Mouse (Mus musculus): ENCODE data around the gene Lsp1. TPM values are rescaled to one million over a fixed set of nuclear protein-coding genes. Genes with fewer than 3 reads are reported as not detected.

Lsp1 gene
- total and polyA plus RNA-seq, 2 experiments from 2014 or later = 5.5 to 7.9 TPM

DNA sequence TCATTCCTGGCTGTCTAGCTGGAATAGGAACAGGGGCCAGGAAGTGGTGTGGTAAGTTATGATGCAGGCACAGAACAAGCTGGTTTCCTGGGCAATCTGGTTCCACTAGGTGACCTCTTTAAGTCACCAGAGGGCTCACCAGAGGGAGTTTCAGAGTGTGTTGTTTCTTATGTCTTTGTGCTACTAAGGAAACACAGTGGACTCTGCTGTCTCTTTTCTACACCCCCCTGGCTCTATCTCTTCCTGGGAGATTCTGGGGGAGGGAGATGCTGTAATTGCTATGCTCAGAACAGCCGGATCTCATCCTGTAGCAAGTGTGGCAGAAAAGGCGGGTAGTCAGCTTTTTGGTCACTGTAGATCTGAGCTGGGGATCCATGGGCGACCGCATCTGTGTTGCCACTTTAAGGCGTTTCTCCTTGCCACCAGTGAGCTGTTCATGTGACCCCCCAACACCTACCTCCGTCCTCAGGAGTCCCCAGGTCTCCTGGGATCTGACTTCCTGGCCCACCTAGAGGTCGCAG lies 9.6 kb downstream of the Lsp1 start:
- DNase-seq (no peak), ATAC-seq (no peak)
- no peaks in the 10 kb centered on the region for H3K4me1 ChIP-seq (ENCODE audit: insufficient read depth)
- H3K36me3 ChIP-seq (ENCODE audit: insufficient read depth) = no peaks in the 10 kb centered on the region
- no peak for TF ChIP-seq CTCF (IDR thresholded peaks at IDR 0.05; ENCODE audit: low read depth)
- no peaks in the 10 kb centered on the region for H3K9me3 ChIP-seq (ENCODE audit: low read length)
- no peak overlapping the region for H3K9ac ChIP-seq
- WGBS = 92% methylated on average over 7 of the region's 7 CpGs
- no peak overlapping the region for H3K27ac ChIP-seq (ENCODE audit: low read depth, low read length)
- H3K27me3 ChIP-seq (ENCODE audit: insufficient read depth, low read length) = no peaks in the 10 kb centered on the region
- no peak overlapping the region for H3K4me3 ChIP-seq (ENCODE audit: low read depth, low read length)
- no peak overlapping the region for H3K4me2 ChIP-seq (ENCODE audit: low read depth)

DNA sequence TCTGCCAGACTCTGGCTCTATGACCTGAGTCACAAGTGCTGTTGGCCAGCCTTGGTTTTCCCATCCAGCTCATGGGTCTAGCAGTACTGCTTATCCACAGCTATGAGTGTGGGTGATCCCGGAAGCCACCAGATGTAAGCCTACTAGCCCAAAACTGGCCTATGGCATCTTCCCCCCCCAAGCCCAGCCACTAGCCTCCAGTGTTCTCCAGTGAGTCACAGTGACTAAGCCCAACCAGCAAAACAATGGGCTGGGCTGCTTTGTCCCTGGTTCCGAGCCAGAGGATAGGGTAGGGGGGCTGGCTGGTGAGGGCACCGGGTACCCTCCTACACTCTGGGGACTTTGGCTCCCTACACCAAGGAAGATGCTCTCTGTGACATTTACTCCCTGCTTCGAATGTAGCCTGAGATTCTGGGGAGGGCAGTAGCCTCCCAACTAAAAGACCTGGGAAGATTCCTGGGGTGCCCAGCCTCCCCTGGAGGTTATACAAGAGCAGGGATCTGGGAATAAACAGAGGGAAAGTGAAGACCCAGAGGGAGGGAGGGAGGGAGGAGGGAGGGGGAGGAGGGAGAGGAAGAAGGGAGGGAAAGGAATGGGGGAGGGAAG lies 10.3 kb downstream of the Lsp1 start:
- Histone ChIP-seq H3K36me3 (ENCODE audit: insufficient read depth) (no peaks in the 10 kb centered on the region), H3K9ac (no peak overlapping the region), H3K27ac (ENCODE audit: low read depth, low read length) (no peak overlapping the region), H3K9me3 (ENCODE audit: low read length) (no peaks in the 10 kb centered on the region), H3K27me3 (ENCODE audit: insufficient read depth, low read length) (no peaks in the 10 kb centered on the region), H3K4me1 (ENCODE audit: insufficient read depth) (no peaks in the 10 kb centered on the region), H3K4me2 (ENCODE audit: low read depth) (no peak overlapping the region), H3K4me3 (ENCODE audit: low read depth, low read length) (no peak overlapping the region)
- peak; percentile 88 for ATAC-seq
- DNase-seq = peak; percentile 49
- 26% methylated on average over 4 of the region's 4 CpGs for WGBS
- TF ChIP-seq CTCF (IDR thresholded peaks at IDR 0.05; ENCODE audit: low read depth) = no peak

DNA sequence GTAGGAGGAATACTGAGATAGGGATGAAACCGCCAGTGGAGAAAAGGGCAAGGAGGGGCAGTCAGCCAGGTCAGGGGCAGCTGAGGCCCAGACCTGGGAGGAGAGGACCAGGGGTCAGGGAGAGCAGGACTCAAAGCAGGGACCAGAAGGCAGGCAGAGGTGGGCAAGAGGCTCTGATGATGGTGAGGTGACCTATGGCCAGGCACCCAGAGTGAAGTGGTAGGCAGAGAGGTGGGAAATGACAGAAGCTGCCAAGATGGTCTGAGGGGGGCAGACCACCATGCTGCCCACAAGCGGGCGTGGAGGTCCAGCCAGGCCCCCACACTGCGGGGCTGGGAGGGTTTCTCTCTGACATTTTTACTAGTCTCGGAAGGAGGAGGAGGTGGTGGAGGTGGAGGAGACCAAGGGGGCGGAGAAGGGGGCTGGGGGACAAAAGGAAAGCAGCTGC lies 10.8 kb downstream of the Lsp1 start:
- no peaks in the 10 kb centered on the region for H3K4me1 ChIP-seq (ENCODE audit: insufficient read depth)
- H3K4me3 ChIP-seq (ENCODE audit: low read depth, low read length) = no peak overlapping the region
- no peaks in the 10 kb centered on the region for H3K36me3 ChIP-seq (ENCODE audit: insufficient read depth)
- ATAC-seq = no peak
- H3K9me3 ChIP-seq (ENCODE audit: low read length) = no peaks in the 10 kb centered on the region
- no peak for TF ChIP-seq CTCF (IDR thresholded peaks at IDR 0.05; ENCODE audit: low read depth)
- DNase-seq = no peak
- no peak overlapping the region for H3K4me2 ChIP-seq (ENCODE audit: low read depth)
- H3K27ac ChIP-seq (ENCODE audit: low read depth, low read length) = no peak overlapping the region
- H3K9ac ChIP-seq = no peak overlapping the region
- no peaks in the 10 kb centered on the region for H3K27me3 ChIP-seq (ENCODE audit: insufficient read depth, low read length)
- 48% methylated on average over 6 of the region's 6 CpGs for WGBS

DNA sequence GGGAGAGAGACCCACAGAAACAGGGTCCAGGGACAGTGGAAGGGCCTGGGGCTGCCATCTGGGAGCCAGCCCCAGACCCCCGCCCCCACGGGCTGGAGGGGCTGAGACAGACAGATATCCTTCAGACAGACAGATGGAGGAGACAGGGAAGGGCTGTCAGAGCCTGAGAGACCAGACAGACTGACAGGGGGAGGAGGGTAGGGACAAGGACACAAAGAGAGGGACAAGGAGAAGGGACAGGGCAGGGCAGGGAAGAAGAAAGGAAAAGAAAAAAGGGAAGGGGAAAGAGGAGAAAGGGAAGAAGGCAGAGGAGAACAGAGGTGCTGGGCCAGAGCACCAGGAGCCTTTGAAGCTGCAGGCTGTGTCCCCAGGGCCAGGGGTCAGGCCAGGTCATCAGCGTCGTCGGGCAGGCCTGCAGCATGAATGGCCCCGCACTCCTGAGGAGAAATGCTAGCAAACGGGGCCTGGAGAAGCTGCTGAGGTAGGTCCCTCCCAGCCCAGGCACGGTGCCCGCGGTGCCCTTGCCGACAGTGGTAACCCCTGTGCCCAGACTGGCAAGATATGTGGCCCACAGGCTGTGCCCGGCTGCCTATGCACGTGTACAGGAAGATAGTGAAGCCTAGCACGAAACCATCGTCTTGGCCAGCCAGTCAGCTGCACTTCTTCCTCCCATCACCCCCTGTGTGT lies 11.4 kb downstream of the Lsp1 start:
- no peak overlapping the region for H3K27ac ChIP-seq (ENCODE audit: low read depth, low read length)
- TF ChIP-seq CTCF (IDR thresholded peaks at IDR 0.05; ENCODE audit: low read depth) = no peak
- no peak overlapping the region for H3K9ac ChIP-seq
- H3K4me2 ChIP-seq (ENCODE audit: low read depth) = no peak overlapping the region
- no peaks in the 10 kb centered on the region for H3K36me3 ChIP-seq (ENCODE audit: insufficient read depth)
- ATAC-seq (no peak), DNase-seq (no peak)
- no peaks in the 10 kb centered on the region for H3K9me3 ChIP-seq (ENCODE audit: low read length)
- no peak overlapping the region for H3K4me3 ChIP-seq (ENCODE audit: low read depth, low read length)
- 42% methylated on average over 15 of the region's 15 CpGs for WGBS
- no peaks in the 10 kb centered on the region for H3K27me3 ChIP-seq (ENCODE audit: insufficient read depth, low read length)
- H3K4me1 ChIP-seq (ENCODE audit: insufficient read depth) = no peaks in the 10 kb centered on the region

DNA sequence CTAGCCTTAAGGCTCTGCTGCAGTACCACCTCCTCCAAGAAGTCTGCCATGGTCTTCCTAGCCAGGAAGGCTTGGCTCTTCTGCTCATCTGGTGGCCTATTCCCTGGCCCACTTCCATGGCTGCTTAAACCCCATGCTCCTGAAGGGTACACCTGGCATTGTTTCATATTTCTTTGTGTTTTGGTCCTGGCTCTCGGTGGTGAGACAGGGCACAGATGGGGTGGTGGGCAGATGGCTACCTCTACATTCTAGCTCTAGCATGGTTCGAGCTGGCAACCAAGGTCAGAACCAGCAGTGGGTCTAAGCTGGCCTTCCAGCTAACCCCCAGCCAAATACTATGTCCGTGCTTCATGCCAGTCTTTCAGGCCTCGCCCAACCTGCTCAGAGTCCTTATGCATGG lies 12.3 kb downstream of the Lsp1 start:
- DNase-seq (no peak), ATAC-seq (no peak)
- Histone ChIP-seq H3K4me2 (ENCODE audit: low read depth) (no peak overlapping the region), H3K27ac (ENCODE audit: low read depth, low read length) (no peak overlapping the region), H3K4me1 (ENCODE audit: insufficient read depth) (no peaks in the 10 kb centered on the region), H3K36me3 (ENCODE audit: insufficient read depth) (no peaks in the 10 kb centered on the region), H3K9ac (no peak overlapping the region), H3K9me3 (ENCODE audit: low read length) (no peaks in the 10 kb centered on the region), H3K27me3 (ENCODE audit: insufficient read depth, low read length) (no peaks in the 10 kb centered on the region), H3K4me3 (ENCODE audit: low read depth, low read length) (no peak overlapping the region)
- TF ChIP-seq CTCF (IDR thresholded peaks at IDR 0.05; ENCODE audit: low read depth) = no peak
- 89% methylated on average over 4 of the region's 4 CpGs for WGBS

DNA sequence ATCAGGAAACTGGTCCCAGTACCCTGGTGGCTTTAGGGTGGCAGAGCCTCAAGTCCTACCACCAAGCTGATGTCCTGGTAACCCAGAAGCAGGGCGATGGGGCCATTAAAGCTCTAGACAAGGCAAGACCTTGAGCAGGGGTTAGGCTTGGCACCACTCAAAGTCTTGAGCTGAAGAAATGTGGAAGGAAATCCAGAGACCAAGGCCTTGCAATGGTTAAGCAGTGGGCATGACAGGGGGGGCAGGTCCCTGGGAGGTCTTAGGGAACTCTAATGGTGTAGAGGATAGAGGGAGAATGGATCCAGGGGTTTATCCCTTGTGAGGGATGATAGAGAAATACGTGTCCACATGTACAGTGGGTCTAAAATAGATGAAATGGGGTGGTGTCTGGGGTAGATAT lies 12.9 kb downstream of the Lsp1 start:
- no peaks in the 10 kb centered on the region for H3K36me3 ChIP-seq (ENCODE audit: insufficient read depth)
- no peak overlapping the region for H3K4me3 ChIP-seq (ENCODE audit: low read depth, low read length)
- ATAC-seq (no peak), DNase-seq (no peak)
- H3K9me3 ChIP-seq (ENCODE audit: low read length) = no peaks in the 10 kb centered on the region
- H3K9ac ChIP-seq = no peak overlapping the region
- no peak overlapping the region for H3K27ac ChIP-seq (ENCODE audit: low read depth, low read length)
- 90% methylated on average over 2 of the region's 2 CpGs for WGBS
- H3K4me2 ChIP-seq (ENCODE audit: low read depth) = no peak overlapping the region
- H3K27me3 ChIP-seq (ENCODE audit: insufficient read depth, low read length) = no peaks in the 10 kb centered on the region
- H3K4me1 ChIP-seq (ENCODE audit: insufficient read depth) = no peaks in the 10 kb centered on the region
- TF ChIP-seq CTCF (IDR thresholded peaks at IDR 0.05; ENCODE audit: low read depth) = no peak

DNA sequence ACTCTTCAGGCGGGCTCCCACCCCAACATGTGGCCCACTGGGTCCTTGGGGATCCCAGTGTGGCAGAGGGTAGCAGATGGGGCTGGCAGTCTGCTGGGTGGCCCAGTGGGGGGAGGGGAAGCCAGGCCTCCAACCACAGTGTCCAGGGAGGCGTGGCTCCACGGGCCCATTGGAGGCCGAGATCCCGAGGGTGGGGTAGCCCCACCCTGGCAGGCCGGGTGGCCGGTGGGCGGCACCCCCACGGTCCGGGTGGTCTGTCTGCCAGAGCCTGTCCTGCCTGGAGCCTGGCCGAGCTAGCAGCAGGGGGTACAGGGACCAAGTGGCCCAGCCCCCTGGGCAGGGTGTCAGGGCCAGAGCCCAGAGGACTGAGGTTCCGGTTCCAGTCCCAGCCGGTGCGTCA lies 14.2 kb downstream of the Lsp1 start:
- no peak for TF ChIP-seq CTCF (IDR thresholded peaks at IDR 0.05; ENCODE audit: low read depth)
- no peak overlapping the region for H3K27ac ChIP-seq (ENCODE audit: low read depth, low read length)
- DNase-seq = no peak
- H3K9ac ChIP-seq = no peak overlapping the region
- ATAC-seq = no peak
- no peaks in the 10 kb centered on the region for H3K9me3 ChIP-seq (ENCODE audit: low read length)
- H3K27me3 ChIP-seq (ENCODE audit: insufficient read depth, low read length) = no peaks in the 10 kb centered on the region
- no peaks in the 10 kb centered on the region for H3K36me3 ChIP-seq (ENCODE audit: insufficient read depth)
- no peaks in the 10 kb centered on the region for H3K4me1 ChIP-seq (ENCODE audit: insufficient read depth)
- no peak overlapping the region for H3K4me2 ChIP-seq (ENCODE audit: low read depth)
- WGBS = 83% methylated on average over 14 of the region's 14 CpGs
- no peak overlapping the region for H3K4me3 ChIP-seq (ENCODE audit: low read depth, low read length)
